Mouse (Mus musculus) skeletal muscle tissue, postnatal 0 days (tissue): ENCODE results near the gene Myf5. TPM values are rescaled to one million over a fixed set of nuclear protein-coding genes. Genes with fewer than 3 reads are reported as not detected.

Source experiments
- microRNA-seq, 2 experiments: library from miRNA; unstranded; fragments of <30 nt; microRNA quantifications; one replicate each; pipeline ENCODE4; 2016
- polyA plus RNA-seq: library from polyadenylated mRNA; unstranded; fragments of >200 nt; fragmentation: Nextera tagmentation; extraction: Ambion mirVana; gene quantifications from 2 replicates; pipeline ENCODE4 v1.2.1, GENCODE M21; 2015

The Myf5 gene
- polyA plus RNA-seq = 45.4 and 61.3 TPM in 2 replicates

DNA sequence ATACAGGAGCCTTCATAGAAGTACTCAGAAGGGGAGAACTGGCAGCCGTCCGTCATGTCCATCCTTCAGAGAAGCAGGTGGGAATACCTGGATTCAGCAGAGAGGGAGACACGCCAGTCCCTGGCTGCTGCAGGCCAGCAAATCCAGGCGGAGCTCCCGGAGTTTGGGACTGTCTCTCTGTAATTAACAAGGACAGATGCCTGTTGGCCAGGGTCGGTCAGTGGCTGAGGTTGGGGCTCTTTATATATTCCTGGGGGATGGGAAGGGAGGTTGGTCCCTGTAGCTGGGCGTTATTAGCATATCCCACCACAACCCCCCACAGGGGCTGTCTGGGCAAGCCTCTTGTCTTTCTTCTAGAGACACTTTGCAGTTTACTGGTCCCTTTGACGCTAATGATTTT is at the start of gene Myf5:
Myf5 (minus strand) TSS at position 265 of the 400 bp plus-strand sequence.

DNA sequence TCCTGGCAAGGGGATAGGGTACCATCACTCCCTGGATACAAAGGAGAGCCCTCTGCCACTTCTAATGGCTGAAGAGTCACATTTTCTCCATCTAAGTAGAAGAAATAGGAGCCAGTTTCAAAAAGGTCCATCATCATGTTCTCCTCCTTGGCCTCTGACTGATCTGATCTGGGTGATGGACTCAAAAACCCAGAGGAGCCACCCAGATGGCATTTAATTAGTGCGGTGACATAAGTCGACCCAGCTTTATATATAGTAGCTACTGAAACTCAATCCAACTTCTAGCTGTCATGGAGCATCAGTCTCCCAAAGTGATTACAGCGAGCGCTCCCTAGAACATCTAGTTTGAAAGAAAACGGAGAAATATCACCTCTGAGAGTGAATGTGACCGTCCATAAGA is 8.6 kb upstream of the Myf5 start, which contains the start of gene Myf6:
Myf6 (minus strand) TSS at position 170 of the 400 bp plus-strand sequence.

Small RNAs within 50 kb of the gene (microRNA-seq; reads per million reads assigned to microRNA genes)
- 0 reads per million in 2 experiments for gene Gm44403

Other genes starting within 250 kb of the Myf5 start
- 1.8 and 2.2 TPM in 2 replicates for gene Lin7a, start 214.4 kb downstream of the Myf5 start, polyA plus RNA-seq
- gene Myf6, start 8.6 kb upstream of the Myf5 start, polyA plus RNA-seq = 259 and 302 TPM in 2 replicates
- gene Ptprq, start 233.9 kb upstream of the Myf5 start, polyA plus RNA-seq = 0.05 TPM in 2 replicates